Mouse (Mus musculus) hindbrain, embryonic 11.5 days (tissue): ENCODE results near the gene Rbm11. TPM values are rescaled to one million over a fixed set of nuclear protein-coding genes. Genes with fewer than 3 reads are reported as not detected.

Source experiments
- ATAC-seq: fragments of 200-750 bp; cut with Nextera tagmentation; 2 replicates; pipeline ENCODE4 v1.8.0; 2017; ENCODE audit warnings: mild to moderate bottlenecking, moderate TSS enrichment, moderate library complexity; ENCODE audit not compliant: low FRiP score
- DNase-seq: peaks from one replicate; pipeline ENCODE4 v3.0.0-alpha.2; 2015; ENCODE audit warnings: low spot score
- H3K27ac ChIP-seq: fragments of 300-500 bp; sonication (generic); 2 replicates; pipeline ENCODE4 v1.5.1; 2014; ENCODE audit warnings: mild to moderate bottlenecking, low read depth, low read length
- H3K27me3 ChIP-seq: fragments of 300-500 bp; sonication (generic); 2 replicates; pipeline ENCODE4 v1.6.1; 2014; ENCODE audit warnings: mild to moderate bottlenecking, low read length, moderate library complexity, mixed read lengths; ENCODE audit not compliant: control insufficient read depth, insufficient read depth
- H3K36me3 ChIP-seq: fragments of 300-500 bp; sonication (generic); 2 replicates; pipeline ENCODE4 v1.6.1; 2014; ENCODE audit warnings: mild to moderate bottlenecking, low read length, moderate library complexity, mixed read lengths; ENCODE audit not compliant: control insufficient read depth, insufficient read depth
- H3K4me1 ChIP-seq: fragments of 300-500 bp; sonication (generic); replicated peaks from 2 replicates; pipeline ENCODE4 v1.6.1; 2014; ENCODE audit warnings: low read length, mixed read lengths; ENCODE audit not compliant: control insufficient read depth, insufficient read depth
- H3K4me2 ChIP-seq: fragments of 300-500 bp; sonication (generic); replicated peaks from 2 replicates; pipeline ENCODE4 v1.6.1; 2014; ENCODE audit warnings: mild to moderate bottlenecking, low read depth, low read length
- H3K4me3 ChIP-seq: fragments of 300-500 bp; sonication (generic); 2 replicates; pipeline ENCODE4 v1.5.1; 2014; ENCODE audit warnings: low read depth, low read length
- H3K9ac ChIP-seq: fragments of 300-500 bp; sonication (generic); 2 replicates; pipeline ENCODE4 v1.6.1; 2014; ENCODE audit warnings: low read depth, low read length
- H3K9me3 ChIP-seq: fragments of 300-500 bp; sonication (generic); 2 replicates; pipeline ENCODE4 v1.6.1; 2016; ENCODE audit warnings: low read length; ENCODE audit not compliant: control insufficient read depth
- WGBS: fragments of 180-500 bp; shearing (Covaris S2); extraction: QIAGEN DNeasy Blood & Tissue Kit; methylation state at CpG from one replicate; pipeline ENCODE4 v1.1.7; 2014; 5-methylcytosine and 5-hydroxymethylcytosine counted together
- polyA plus RNA-seq: library from polyadenylated mRNA; unstranded; fragments of >200 nt; fragmentation: Nextera tagmentation; extraction: Ambion mirVana; gene quantifications from 2 replicates; pipeline ENCODE4 v1.2.1, GENCODE M21; 2014

The Rbm11 gene
- polyA plus RNA-seq: 0.71 and 0.73 TPM in 2 replicates

DNA sequence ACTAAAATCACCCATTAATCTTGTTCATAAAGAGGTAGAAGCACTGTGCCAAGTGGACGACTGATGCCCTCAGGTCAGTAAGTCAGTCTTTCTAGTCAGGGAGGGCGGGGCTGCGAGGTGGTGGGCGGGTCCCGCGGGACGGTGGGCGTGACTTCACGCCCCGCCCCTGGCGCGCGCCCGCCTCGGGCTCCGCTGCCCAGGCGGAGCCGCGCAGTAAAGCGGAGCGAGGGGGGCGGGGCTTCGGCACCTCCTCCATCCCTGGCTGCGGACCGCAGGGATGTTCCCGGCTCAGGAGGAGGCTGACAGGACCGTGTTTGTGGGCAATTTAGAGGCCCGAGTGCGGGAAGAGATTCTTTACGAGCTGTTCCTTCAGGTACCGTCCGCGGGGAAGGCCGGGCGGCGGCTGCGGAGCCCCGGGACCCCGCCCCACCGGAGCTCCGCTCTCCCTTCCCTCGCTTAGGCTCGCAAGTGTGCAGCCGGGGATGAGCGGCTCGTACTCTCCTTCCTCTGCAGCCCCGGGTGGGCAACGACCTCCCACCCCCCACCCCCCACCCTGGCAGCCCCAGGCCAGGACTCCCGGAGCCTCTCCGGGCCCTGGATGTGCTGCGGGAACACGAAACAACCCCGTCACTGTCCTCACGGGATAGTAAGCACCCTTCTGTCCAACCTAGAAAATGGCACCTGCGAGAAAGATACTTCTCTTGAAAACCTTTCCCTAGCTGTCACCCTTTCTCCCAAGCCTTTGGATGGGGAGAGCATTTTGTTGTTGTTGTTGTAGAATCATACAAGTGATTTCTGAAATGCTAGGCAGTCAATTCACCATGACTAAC, at the start of gene Rbm11:
TSS of gene Rbm11 (plus strand) at position 174 of the 830 bp plus-strand sequence.
- Histone ChIP-seq H3K36me3 (no peaks in the 10 kb centered on the region), H3K9me3 (no peaks in the 10 kb centered on the region), H3K4me1 (no peaks in the 10 kb centered on the region), H3K27me3 (no peaks in the 10 kb centered on the region), H3K4me2 (peak within 1 kb of the TSS; percentile 83), H3K9ac (peak within 1 kb of the TSS; percentile 62), H3K4me3 (peak within 1 kb of the TSS; percentile 74), H3K27ac (0 out of 2 replicates have a peak within 1 kb of the TSS, but pooled peaks have one; percentile 51)
- ATAC-seq: peak; percentile 97
- DNase-seq: peak; percentile 92
- WGBS: under 1% methylated on average over 51 of the region's 55 CpGs

DNA sequence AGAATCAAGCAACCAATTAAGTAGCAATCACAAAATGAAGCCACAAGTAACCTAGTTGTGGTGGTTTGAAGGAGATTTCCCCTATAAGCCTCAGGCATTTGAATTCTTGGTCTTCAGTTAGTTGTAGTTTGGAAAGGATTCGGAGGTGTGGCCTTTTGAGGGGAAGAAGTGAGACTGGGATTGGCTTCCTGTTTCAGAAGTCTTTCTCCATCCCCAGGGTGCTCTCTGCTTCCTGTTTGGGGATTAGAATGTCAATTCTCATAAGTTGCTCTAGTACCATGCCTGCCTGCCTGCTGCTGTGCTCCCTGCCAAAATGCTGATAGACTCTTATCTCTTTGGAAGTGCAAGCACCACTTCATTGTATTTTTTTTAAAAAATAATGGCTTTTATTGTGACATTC, 47.3 kb upstream of the Rbm11 start:
- Histone ChIP-seq H3K9me3 (no peaks in the 10 kb centered on the region), H3K4me1 (no peaks in the 10 kb centered on the region), H3K4me2 (no peak overlapping the region), H3K27me3 (no peaks in the 10 kb centered on the region), H3K36me3 (no peaks in the 10 kb centered on the region), H3K4me3 (no peak overlapping the region), H3K9ac (no peak overlapping the region), H3K27ac (no peak overlapping the region)
- 85% methylated on average over 1 of the region's 1 CpGs for WGBS
- no peak for DNase-seq
- no peak for ATAC-seq

DNA sequence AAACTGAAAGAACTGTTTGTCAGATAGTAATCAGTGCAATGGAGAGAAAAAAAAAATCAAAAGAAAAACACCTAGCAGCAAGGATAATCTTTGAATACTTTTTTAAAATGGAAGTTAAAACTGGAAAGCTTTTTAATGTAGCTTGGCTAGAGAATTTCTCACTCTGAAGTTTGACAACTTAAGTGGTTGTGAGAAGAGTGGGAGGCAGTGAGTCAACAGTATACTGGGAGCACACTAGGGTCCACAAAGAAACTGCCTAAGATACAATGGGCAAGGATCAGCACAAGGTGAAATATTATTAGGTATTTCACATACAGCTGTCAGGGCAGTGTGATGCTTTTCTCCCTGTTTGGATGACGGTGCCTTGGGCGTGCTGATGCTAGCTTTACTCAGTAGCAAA, 29.7 kb upstream of the Rbm11 start:
- H3K27me3 ChIP-seq: no peaks in the 10 kb centered on the region
- 90% methylated on average over 2 of the region's 2 CpGs for WGBS
- no peak overlapping the region for H3K9ac ChIP-seq
- no peak overlapping the region for H3K27ac ChIP-seq
- no peaks in the 10 kb centered on the region for H3K9me3 ChIP-seq
- no peaks in the 10 kb centered on the region for H3K4me1 ChIP-seq
- H3K4me3 ChIP-seq: no peak overlapping the region
- DNase-seq (no peak), ATAC-seq (no peak)
- H3K4me2 ChIP-seq: no peak overlapping the region
- H3K36me3 ChIP-seq: no peaks in the 10 kb centered on the region

DNA sequence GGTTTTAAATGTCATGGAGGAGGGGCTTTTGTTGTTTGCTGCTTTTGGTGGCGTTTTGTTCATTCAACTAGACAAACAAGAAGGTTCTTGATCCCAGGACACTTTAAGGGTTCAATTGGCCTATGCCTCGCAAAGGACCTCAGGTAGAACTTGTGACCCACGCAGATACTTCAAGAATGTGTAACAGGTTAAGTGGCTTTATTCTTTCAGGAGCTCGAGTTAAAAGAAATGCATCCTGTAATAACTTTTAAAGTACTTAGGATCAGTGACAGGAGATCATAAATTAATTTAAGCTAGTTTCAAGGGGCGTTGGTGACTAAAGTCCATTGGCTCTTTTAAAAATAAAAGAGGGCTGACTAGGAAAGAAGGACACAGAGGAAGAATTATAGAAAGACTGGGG, 10.4 kb upstream of the Rbm11 start:
- no peak overlapping the region for H3K4me2 ChIP-seq
- H3K4me1 ChIP-seq: no peaks in the 10 kb centered on the region
- no peaks in the 10 kb centered on the region for H3K9me3 ChIP-seq
- H3K36me3 ChIP-seq: no peaks in the 10 kb centered on the region
- DNase-seq (no peak), ATAC-seq (no peak)
- no peaks in the 10 kb centered on the region for H3K27me3 ChIP-seq
- no peak overlapping the region for H3K9ac ChIP-seq
- H3K27ac ChIP-seq: no peak overlapping the region
- WGBS: 82% methylated on average over 5 of the region's 5 CpGs
- no peak overlapping the region for H3K4me3 ChIP-seq

DNA sequence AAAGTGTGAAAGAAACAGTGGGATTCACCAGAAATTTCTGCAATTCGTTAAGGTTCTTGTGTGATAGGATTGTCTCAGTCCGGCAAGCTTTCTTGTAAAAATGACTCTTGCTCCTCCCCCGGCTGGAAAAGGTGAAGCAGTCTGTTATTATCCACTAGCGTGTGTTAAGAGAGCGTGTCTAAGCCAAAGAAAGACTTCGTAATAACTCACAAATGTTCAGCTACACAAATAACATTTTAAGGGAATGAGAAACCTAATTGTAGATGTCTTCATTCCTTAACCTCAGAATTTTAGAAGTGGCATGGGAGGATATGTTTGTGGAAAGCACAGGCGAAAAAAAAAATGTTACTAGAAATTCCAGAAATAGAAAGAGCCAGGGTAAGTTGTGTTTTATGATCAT, 6.7 kb upstream of the Rbm11 start, which contains the start of gene Lipi:
TSS of gene Lipi (minus strand) at position 101 of the 400 bp plus-strand sequence.
- Histone ChIP-seq H3K4me2 (no peak within 1 kb of the TSS), H3K4me3 (no peak within 1 kb of the TSS), H3K9ac (no peak within 1 kb of the TSS), H3K9me3 (no peaks in the 10 kb centered on the region), H3K27me3 (no peaks in the 10 kb centered on the region), H3K27ac (no peak within 1 kb of the TSS), H3K4me1 (no peaks in the 10 kb centered on the region), H3K36me3 (no peaks in the 10 kb centered on the region)
- ATAC-seq (no peak), DNase-seq (no peak)
- 90% methylated on average over 7 of the region's 7 CpGs for WGBS

DNA sequence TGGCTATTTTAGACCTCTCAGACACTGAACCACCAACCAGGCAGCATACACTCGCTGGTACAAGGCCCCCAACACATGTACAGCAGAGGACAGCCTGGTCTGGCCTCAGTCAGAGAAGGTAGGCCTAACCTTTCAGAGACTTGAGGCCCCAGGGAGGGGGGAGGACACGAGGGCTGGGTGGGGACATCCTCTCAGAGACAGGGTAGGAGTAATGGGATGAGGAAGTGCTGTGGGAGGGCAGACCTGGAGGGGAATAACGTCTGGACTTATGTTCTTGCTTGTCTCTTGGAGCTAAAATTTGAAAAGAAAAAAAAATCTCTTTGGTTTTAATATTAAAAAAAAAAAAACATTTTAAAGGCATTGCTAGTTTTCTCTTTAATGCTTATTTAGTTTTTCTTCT, 6.2 kb upstream of the Rbm11 start:
- Histone ChIP-seq H3K36me3 (no peaks in the 10 kb centered on the region), H3K9ac (no peak overlapping the region), H3K4me3 (no peak overlapping the region), H3K4me2 (no peak overlapping the region), H3K27ac (no peak overlapping the region), H3K27me3 (no peaks in the 10 kb centered on the region), H3K4me1 (no peaks in the 10 kb centered on the region), H3K9me3 (no peaks in the 10 kb centered on the region)
- 39% methylated on average over 3 of the region's 3 CpGs for WGBS
- ATAC-seq (no peak), DNase-seq (no peak)

DNA sequence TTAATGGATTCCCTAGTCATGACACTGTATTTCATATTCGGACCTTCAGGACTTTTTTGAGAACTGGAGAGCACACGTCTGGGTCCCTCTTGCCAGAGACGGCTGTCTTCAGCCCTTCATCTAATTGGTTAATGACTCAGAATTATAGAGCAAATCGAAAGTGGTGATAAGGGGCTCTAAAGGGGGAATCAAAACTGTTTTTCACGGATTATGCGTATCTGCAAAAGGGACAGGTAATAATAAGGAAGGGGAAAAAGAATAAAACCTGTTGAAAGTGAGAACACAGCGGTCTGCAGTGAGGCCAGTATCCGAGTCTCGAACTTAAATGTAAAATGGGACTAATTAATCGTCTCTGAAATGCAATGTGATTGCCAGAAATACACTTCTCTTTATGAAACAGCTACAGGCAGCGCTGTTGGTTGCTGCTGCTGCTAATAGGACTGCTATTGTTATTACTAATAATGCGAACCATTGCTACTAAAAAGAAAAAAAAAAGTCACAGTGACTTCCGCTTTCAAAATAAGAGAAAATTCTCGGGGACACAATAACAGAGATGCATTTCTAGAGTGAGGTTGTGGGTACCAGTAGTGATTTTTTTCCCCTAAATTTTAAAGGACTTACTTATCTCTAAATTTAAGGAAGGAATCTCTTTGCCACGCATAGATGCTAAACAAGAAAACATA, 998 bp downstream of the Rbm11 start:
- Histone ChIP-seq H3K27ac (no peak overlapping the region), H3K9ac (no peak overlapping the region), H3K36me3 (no peaks in the 10 kb centered on the region), H3K9me3 (no peaks in the 10 kb centered on the region), H3K4me2 (peak overlapping the region; percentile 83), H3K4me1 (no peaks in the 10 kb centered on the region), H3K4me3 (peak overlapping the region; percentile 74), H3K27me3 (no peaks in the 10 kb centered on the region)
- ATAC-seq (peak; percentile 24; the same call in 1 of the 2 replicates), DNase-seq (no peak)
- 16% methylated on average over 15 of the region's 15 CpGs for WGBS

DNA sequence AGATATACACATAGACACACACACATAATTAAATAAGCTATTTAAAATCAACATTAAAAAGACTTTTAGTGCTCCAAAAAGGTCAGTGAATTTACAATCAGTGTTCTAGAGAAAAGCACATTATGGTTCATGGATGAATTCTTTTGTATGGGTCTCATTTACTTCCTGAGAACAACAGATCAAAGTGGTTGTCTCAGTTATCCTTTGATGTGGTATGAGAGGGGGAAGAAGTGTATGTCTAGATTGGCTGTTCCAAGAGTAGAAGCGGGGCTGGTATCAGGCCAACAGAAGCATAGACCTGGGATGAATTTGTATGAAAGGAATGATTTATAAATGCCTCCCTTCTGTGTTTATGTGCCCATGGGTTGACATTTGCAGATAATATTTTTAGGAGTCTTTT, 13.8 kb downstream of the Rbm11 start:
- no peak overlapping the region for H3K4me3 ChIP-seq
- no peak overlapping the region for H3K9ac ChIP-seq
- no peaks in the 10 kb centered on the region for H3K27me3 ChIP-seq
- H3K9me3 ChIP-seq: no peaks in the 10 kb centered on the region
- H3K36me3 ChIP-seq: no peaks in the 10 kb centered on the region
- ATAC-seq (no peak), DNase-seq (no peak)
- WGBS: 83% methylated on average over 1 of the region's 1 CpGs
- no peak overlapping the region for H3K4me2 ChIP-seq
- H3K27ac ChIP-seq: no peak overlapping the region
- H3K4me1 ChIP-seq: no peaks in the 10 kb centered on the region

DNA sequence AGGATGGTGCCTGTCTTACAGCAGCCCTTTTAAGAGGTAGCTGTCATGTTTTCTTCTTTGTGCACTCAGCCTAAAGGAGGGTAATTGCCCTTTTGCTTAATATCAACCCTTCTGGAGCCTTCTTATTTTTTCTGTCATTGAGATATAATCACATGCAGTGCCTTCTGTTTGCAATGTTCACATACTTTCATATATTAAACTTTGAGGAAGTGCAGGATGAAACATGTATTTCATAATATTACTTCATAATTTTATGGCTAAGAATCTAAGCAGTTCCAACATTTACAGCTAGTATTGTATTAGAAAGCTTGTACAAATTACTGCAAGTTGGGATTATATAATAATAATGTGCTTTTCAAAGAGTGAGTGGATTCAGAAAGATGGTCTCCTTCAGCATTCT, 19.9 kb downstream of the Rbm11 start:
- H3K9ac ChIP-seq: no peak overlapping the region
- H3K4me3 ChIP-seq: no peak overlapping the region
- H3K27ac ChIP-seq: no peak overlapping the region
- H3K9me3 ChIP-seq: no peaks in the 10 kb centered on the region
- H3K4me1 ChIP-seq: no peaks in the 10 kb centered on the region
- no peaks in the 10 kb centered on the region for H3K27me3 ChIP-seq
- H3K36me3 ChIP-seq: no peaks in the 10 kb centered on the region
- ATAC-seq: no peak
- H3K4me2 ChIP-seq: no peak overlapping the region
- DNase-seq: no peak
